Mouse (Mus musculus): ENCODE data around the gene Msh6.
"Not testable (repeated sequence)": the region's sequence is repeated elsewhere in the genome, so short reads cannot be mapped to it uniquely, and the experiment has no call there.

DNA sequence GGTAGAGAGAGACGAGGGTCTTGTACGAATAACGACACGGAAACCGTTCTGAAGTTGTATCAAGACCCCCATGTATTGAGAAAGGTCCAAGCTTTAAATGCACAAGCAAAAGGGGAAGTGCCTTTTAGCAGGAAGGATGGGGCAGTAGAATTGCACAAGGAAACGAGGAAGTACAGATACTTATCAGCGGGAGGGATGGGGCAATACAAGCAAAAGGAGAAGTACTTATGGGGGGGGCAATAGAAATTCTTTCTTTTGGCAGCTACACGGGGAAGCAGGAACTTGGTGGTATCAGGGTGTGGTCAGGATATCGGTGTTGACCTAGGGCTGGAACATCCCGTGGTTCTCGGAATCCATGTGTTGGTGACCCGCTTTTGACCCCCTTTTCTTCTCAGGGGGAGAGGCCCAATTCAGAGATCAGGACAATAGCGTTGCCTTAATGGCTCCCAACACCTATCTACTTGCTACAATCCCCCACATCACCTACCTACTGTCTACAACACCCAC lies 20.2 kb upstream of the Msh6 start:
- TF ChIP-seq POLR2A (IDR thresholded peaks at IDR 0.05; ENCODE audit: low read depth, low read length); CTCF (conservative IDR thresholded peaks at IDR 0.05 in 1 of 2, IDR thresholded peaks at IDR 0.05 in 1 of 2; ENCODE audit: low read depth in 2 of 2, low read length in 2 of 2); MXI1 (IDR thresholded peaks at IDR 0.05; ENCODE audit: low read depth, low read length); UBTF (IDR thresholded peaks at IDR 0.05; ENCODE audit: low read depth, low read length); TCF12 (IDR thresholded peaks at IDR 0.05; ENCODE audit: low read depth, low read length); EP300 (IDR thresholded peaks at IDR 0.05; ENCODE audit: low read length); CHD2 (IDR thresholded peaks at IDR 0.05; ENCODE audit: low read length): not testable (repeated sequence)

All from CH12.LX (cell line).